Mouse (Mus musculus) erythroblast, embryonic 14.5 days (primary cell): ENCODE measurements around the gene Peg12. TPM values are rescaled to one million over a fixed set of nuclear protein-coding genes. Genes with fewer than 3 reads are reported as not detected.
A peak's percentile ranks its signal among the peaks of the same experiment; 100 is the strongest.

Experiments used
- H3K27me3 ChIP-seq: 2 replicates; pipeline ENCODE4 v1.6.1; 2012; ENCODE audit warnings: inconsistent platforms; ENCODE audit not compliant: control insufficient read depth
- H3K36me3 ChIP-seq: 2 replicates; pipeline ENCODE4 v1.6.1; 2012; ENCODE audit warnings: mild to moderate bottlenecking, inconsistent platforms; ENCODE audit not compliant: control insufficient read depth
- H3K4me1 ChIP-seq: 2 replicates; pipeline ENCODE4 v1.6.1; 2012; ENCODE audit warnings: inconsistent platforms; ENCODE audit not compliant: control insufficient read depth
- H3K4me3 ChIP-seq: replicated peaks from 2 replicates; pipeline ENCODE3; 2012; ENCODE audit warnings: moderate library complexity, mild to moderate bottlenecking, inconsistent platforms
- H3K9me3 ChIP-seq: 2 replicates; pipeline ENCODE4 v1.6.1; 2012; ENCODE audit warnings: low read length, inconsistent platforms, mixed read lengths; ENCODE audit not compliant: control insufficient read depth
- GATA1 ChIP-seq: IDR thresholded peaks from 2 replicates; pipeline ENCODE4 v1.6.1; 2012; ENCODE audit warnings: low read length, inconsistent platforms, mixed read lengths
- TAL1 ChIP-seq: IDR thresholded peaks from 3 replicates; pipeline ENCODE4 v1.6.1; 2012; ENCODE audit warnings: low read length, inconsistent platforms, mixed read lengths
- polyA plus RNA-seq: library from polyadenylated mRNA; stranded (reverse); fragments of >175 nt; gene quantifications from 2 replicates; pipeline ENCODE4 v1.2.3, GENCODE M21; 2012

The Peg12 gene
- 0.02 and 0.06 TPM in 2 replicates for polyA plus RNA-seq

DNA sequence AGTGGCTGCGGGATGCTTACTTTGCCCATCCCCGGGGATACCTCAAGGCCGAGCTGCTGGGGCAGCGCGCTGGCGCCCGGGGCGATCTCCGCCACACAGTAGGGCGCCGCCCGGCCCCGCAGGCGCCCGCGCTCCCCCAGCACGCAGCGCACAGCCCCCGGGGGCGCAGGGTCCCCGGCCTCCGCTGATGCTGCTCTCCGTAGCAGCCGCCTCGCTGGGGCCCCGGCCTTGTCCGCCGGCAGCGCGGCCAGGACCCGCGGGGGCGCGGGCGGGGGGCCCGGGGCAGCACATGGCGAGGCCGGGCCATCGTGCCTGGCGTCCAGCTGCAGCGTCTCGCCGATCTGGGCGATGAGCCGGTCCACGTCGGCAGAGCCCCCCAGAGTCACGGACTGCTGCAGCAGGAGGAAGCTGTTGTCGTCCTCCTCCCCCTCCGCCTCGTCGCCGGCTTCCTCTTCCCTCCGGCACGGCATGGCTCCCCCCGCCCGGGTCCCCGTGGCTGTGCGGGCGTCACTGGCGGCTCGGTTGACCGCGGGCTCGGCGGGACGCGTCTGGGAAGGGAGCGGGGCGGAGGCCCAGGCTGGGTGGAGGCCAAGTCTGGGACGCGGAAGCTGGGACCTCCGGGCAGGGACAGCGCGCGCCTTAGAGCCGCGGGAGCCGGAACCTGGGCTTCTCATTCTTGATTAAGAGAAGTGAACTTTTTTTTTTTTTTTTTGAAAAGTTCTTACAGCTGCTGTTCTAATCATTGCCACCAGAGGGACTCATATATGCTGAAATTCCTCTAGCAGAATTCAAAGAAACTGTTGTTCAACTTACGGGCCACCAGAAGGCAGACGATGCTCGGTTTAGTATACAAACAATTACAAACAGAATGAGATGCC lies at the start of gene Peg12:
Gene Peg12, minus strand, starts transcription at position 633 of the 878 bp plus-strand sequence.
- Histone ChIP-seq H3K36me3 (no peaks in the 10 kb centered on the region), H3K9me3 (peaks cover 12% of the 10 kb centered on the region), H3K4me3 (peak within 1 kb of the TSS; percentile 58), H3K27me3 (peaks cover 20% of the 10 kb centered on the region), H3K4me1 (no peaks in the 10 kb centered on the region; the same call in none of the 2 replicates)
- TF ChIP-seq GATA1 (no peak), TAL1 (no peak)

- H3K4me3 ChIP-seq: no peak overlapping the region
- no peaks in the 10 kb centered on the region for H3K27me3 ChIP-seq
- no peaks in the 10 kb centered on the region for H3K4me1 ChIP-seq
- TF ChIP-seq TAL1 (no peak), GATA1 (no peak)
- H3K9me3 ChIP-seq: no peaks in the 10 kb centered on the region
- H3K36me3 ChIP-seq: no peaks in the 10 kb centered on the region
Observed at GRCm38 (mm10) chr7:62486139-62486538, 21.8 kb upstream of the Peg12 start.

DNA sequence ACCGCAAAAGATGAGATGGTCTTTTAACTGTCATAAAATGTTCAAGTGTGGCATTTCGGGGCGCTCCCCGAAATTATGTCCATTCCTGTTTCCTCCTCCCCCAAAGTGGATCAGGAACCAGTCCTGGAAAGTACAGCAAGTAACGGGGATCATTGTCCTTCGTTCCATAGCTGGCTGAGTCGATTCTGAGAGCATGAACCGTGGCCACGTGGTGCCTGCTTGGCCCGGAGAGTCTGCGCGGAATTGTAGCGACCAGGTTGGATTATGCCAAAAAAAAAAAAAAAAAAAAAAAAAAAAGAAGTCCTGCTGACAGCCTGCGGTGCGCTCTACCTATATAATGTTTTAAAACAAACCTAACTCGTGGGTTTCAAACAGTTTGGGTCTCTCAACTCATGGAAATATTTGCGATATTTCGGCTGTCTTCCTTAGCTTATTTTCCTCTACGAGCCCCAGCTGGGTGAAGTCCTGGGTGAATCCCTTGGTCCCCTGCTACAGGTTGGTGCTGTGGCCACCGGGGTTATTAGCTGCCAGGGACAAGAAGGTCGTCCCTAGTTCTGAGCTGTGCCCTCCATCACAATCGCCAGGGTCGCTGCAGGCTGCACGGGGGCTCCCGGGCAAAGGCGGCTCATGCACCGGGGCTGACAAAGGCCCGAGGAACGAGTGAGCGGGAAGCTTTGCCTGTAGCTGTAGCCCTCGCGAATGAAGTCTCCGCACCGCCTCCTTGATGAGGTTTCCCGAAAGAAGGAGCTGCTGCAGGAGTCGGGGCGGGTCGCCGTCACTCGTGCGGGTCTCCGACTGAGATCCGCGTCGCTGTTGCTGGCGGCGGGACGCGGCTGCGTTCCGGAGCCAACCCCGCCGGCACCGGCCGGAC lies 1.1 kb downstream of the Peg12 start:
- H3K9me3 ChIP-seq: peaks cover 12% of the 10 kb centered on the region
- no peak for TF ChIP-seq GATA1
- TF ChIP-seq TAL1: no peak
- peaks cover 20% of the 10 kb centered on the region for H3K27me3 ChIP-seq
- H3K4me1 ChIP-seq: no peaks in the 10 kb centered on the region; the same call in none of the 2 replicates
- peak overlapping the region; percentile 58 for H3K4me3 ChIP-seq
- no peaks in the 10 kb centered on the region for H3K36me3 ChIP-seq

DNA sequence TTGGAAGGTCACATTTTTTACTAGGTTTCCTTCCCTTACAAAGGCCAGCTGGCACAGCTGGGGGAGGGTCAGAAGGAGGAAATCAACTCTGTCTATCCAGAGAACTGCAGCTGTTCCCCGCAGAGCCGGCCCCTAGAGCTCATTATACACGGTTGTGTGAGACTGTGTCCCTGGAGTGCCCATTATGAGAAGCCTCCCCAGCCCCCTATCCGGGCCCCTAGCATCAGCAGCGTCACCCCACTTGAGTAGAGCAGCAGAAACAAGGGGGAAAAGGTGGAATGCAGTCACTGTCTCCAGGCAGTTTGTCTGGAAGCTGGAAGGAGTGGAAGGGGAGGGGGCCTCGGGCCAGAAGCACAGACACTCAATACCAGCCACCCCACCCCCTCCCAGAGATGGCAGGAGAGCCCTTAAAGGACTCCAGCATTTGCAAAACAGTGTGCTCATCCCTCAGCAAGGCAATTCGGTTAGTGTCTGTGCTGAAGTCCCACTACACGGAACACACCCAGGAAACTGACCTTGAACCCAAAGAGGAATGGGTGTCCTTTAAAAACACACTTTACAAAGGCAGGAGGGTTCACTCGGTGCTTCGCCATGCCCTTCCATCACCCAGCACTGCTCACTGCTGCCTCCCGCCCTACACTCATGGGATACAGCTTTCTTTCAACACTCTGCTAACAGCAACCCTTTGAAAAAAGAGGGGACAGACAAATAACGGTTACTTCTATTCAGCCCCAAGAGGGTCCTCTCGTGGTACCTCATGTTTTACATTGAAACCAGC lies 1.9 kb downstream of the Peg12 start:
- Histone ChIP-seq H3K4me3 (no peak overlapping the region), H3K27me3 (peaks cover 20% of the 10 kb centered on the region), H3K9me3 (peaks cover 12% of the 10 kb centered on the region), H3K4me1 (no peaks in the 10 kb centered on the region; the same call in none of the 2 replicates), H3K36me3 (no peaks in the 10 kb centered on the region)
- TF ChIP-seq GATA1 (no peak), TAL1 (no peak)

DNA sequence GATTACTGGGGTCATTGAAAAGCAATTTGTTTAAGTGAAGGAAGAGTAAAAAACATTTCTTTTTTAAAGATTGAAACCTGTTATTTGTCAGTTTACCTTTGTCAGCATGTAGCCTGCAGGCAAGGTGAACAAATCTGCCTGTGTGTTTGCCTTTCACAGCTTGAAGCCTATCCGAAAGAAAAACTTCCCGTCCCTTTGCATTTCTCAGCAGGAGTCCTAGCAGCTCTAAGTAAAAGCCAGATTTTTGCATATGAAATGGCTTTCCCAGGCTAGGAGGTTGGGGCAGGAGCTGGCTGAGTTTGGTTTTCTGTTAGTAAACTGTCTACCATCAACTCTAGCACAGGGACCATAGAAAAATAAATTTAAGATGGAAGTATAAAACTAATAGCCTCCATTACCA lies 12.0 kb downstream of the Peg12 start:
- H3K4me3 ChIP-seq: no peak overlapping the region
- no peaks in the 10 kb centered on the region for H3K9me3 ChIP-seq
- H3K36me3 ChIP-seq: no peaks in the 10 kb centered on the region
- TF ChIP-seq GATA1 (no peak), TAL1 (no peak)
- H3K4me1 ChIP-seq: no peaks in the 10 kb centered on the region
- H3K27me3 ChIP-seq: no peaks in the 10 kb centered on the region

GRCm38 (mm10) chr7:62445431-62446165 lies 18.7 kb downstream of the Peg12 start:
- Histone ChIP-seq H3K9me3 (no peaks in the 10 kb centered on the region; the same call in 1 of the 2 replicates), H3K4me1 (no peaks in the 10 kb centered on the region), H3K4me3 (no peak overlapping the region), H3K36me3 (no peaks in the 10 kb centered on the region), H3K27me3 (no peaks in the 10 kb centered on the region)
- no peak for TF ChIP-seq GATA1

GRCm38 (mm10) chr7:62436394-62436793 lies 27.9 kb downstream of the Peg12 start:
- Histone ChIP-seq H3K27me3 (no peaks in the 10 kb centered on the region), H3K4me3 (no peak overlapping the region), H3K36me3 (no peaks in the 10 kb centered on the region), H3K9me3 (no peaks in the 10 kb centered on the region), H3K4me1 (no peaks in the 10 kb centered on the region)
- TF ChIP-seq GATA1 (no peak), TAL1 (no peak)

GRCm38 (mm10) chr7:62433243-62433642 lies 31.1 kb downstream of the Peg12 start:
- Histone ChIP-seq H3K27me3 (no peaks in the 10 kb centered on the region), H3K36me3 (no peaks in the 10 kb centered on the region), H3K9me3 (no peaks in the 10 kb centered on the region), H3K4me3 (no peak overlapping the region), H3K4me1 (no peaks in the 10 kb centered on the region)
- no peak for TF ChIP-seq TAL1
- no peak for TF ChIP-seq GATA1
